Mouse (Mus musculus) bone marrow, adult 2 months (tissue): Measurements from ENCODE around the gene Spata7. TPM values are rescaled to one million over a fixed set of nuclear protein-coding genes. Genes with fewer than 3 reads are reported as not detected.
"Not testable (repeated sequence)": the region's sequence is repeated elsewhere in the genome, so short reads cannot be mapped to it uniquely, and the experiment has no call there.

ENCODE experiments used
- H3K27ac ChIP-seq: fragments of 200-500 bp; 2 replicates; pipeline ENCODE4 v1.5.1; 2012; ENCODE audit warnings: low read depth, mild to moderate bottlenecking, control low read depth, inconsistent platforms, low read length; ENCODE audit not compliant: control insufficient read depth, poor library complexity, insufficient read depth
- H3K4me1 ChIP-seq: fragments of 200-500 bp; 2 replicates; pipeline ENCODE4 v1.6.1; 2011; ENCODE audit warnings: low read length; ENCODE audit not compliant: control insufficient read depth, insufficient read depth
- H3K4me3 ChIP-seq: fragments of 200-500 bp; replicated peaks from 2 replicates; pipeline ENCODE3; 2011; ENCODE audit warnings: mild to moderate bottlenecking, low read depth, low read length, control low read depth; ENCODE audit not compliant: control insufficient read depth
- CTCF ChIP-seq: fragments of 200-500 bp; IDR thresholded peaks from 2 replicates; pipeline ENCODE4 v1.5.1; 2011; ENCODE audit warnings: low read length, control low read depth; ENCODE audit not compliant: control insufficient read depth, insufficient read depth
- POLR2A ChIP-seq: fragments of 200-500 bp; IDR thresholded peaks from 2 replicates; pipeline ENCODE4 v1.6.1; 2011; ENCODE audit warnings: low read depth, mild to moderate bottlenecking, control low read depth, low read length, borderline replicate concordance; ENCODE audit not compliant: control insufficient read depth
- WGBS: fragments of 180-500 bp; shearing (Covaris S2); methylation state at CpG from one replicate; pipeline ENCODE4 v1.1.7; 2018; 5-methylcytosine and 5-hydroxymethylcytosine counted together
- polyA plus RNA-seq: library from polyadenylated mRNA; stranded (reverse); fragments of >200 nt; gene quantifications from 2 replicates; pipeline ENCODE4 v1.2.4, GENCODE M21; 2011; ENCODE audit warnings: low replicate concordance; ENCODE audit not compliant: missing spikeins, insufficient read depth, insufficient read length

Gene Spata7
- polyA plus RNA-seq, 1 experiment, result 1.6 TPM

DNA sequence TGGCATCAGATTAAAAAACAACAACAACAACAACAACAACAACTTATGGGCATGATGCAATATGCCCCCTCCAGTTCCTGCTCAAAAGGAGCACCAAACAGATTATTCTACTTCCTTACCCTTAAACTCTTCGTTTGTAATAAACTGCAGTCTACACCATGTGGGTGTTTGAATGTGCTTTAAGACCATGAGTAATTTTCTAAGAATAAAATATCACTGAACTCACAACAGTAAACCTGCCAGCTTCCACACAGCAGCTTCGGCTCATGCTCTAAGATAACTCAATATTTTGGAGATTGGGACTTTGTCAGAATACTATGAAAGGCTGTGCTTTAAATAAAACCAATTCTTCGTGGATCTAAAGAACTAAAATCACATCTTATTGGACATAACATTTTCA lies 17.6 kb upstream of the Spata7 start:
- TF ChIP-seq CTCF, result no peak
- TF ChIP-seq POLR2A, result no peak

DNA sequence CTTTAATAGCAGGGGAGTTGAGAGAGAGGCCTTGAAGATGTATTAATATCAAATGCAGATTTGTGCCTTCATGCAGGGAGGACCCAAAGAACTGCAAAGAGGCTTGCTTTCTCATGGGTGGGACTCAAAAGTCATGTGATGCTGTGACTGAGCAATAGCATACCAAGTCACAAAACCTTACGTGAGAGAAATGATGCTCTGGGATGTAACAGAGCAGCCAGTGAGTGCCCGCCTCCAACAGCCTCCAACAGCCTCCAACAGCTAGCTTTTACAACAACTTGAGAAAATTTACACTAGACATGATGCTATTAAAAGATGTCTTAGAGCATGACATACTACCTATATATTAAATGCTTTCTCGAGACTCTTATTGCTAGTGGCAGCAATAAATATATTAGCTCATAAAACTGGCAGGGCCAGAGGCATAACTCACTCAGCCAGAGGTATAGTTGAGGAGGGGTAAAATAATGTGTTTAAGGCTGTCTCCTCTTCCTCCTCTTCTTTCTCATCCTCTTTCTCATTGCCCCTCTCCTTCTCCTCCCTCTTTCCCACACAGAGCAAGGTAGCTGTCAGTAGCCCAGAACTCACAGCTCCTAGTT lies 12.9 kb upstream of the Spata7 start:
- 68% methylated on average over 3 of the region's 3 CpGs for WGBS
- H3K27ac ChIP-seq, result no peak overlapping the region
- TF ChIP-seq CTCF (no peak), POLR2A (no peak)
- no peak overlapping the region for H3K4me3 ChIP-seq
- H3K4me1 ChIP-seq, result no peaks in the 10 kb centered on the region

More for the DNA sequence above, 17.6 kb upstream of the Spata7 start:
- WGBS, result 59% methylated on average over 3 of the region's 3 CpGs
- no peak overlapping the region for H3K4me3 ChIP-seq
- H3K4me1 ChIP-seq, result no peaks in the 10 kb centered on the region; the same call in 1 of the 2 replicates
- H3K27ac ChIP-seq, result no peak overlapping the region

DNA sequence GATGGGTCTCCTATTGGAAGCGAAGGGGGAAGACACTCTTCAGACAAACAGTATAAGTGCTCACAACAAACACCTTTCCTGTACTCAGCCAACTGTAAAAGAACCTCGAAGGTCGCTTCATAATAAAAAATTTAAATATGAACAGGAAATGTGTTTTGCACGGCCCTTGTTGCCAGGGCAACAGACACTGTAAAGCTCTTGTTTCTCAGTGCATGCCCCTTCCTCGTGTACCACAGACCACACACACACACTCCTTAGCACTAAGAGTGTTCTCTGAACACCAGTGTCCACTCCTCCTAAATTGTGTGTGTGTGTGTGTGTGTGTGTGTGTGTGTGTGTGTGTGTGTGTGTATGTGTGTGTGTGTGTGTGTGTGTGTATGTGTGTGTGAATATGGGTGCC lies 12.2 kb upstream of the Spata7 start:
- H3K4me3 ChIP-seq, result no peak overlapping the region
- WGBS, result 20% methylated on average over 5 of the region's 5 CpGs
- no peaks in the 10 kb centered on the region for H3K4me1 ChIP-seq
- no peak overlapping the region for H3K27ac ChIP-seq
- TF ChIP-seq CTCF (no peak), POLR2A (no peak)

DNA sequence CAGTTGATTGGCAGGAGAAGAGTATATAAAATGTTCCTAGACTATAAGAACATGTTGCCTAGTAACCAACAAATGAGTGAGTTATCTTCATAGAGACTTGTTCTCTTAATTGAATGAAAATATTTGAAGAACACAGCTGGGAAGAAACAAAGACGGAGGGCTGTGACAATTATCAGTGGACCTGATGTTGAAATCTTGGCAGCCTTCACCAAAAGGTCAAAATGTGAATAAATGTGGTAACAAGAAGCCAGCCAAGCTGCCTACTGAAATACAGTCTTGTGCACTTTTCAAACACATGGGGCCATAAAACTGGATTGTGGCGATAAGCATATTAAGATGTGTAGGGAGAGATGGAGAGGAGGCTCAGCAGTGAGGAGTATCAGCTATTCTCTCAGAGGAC lies 8.5 kb upstream of the Spata7 start:
- WGBS, result 75% methylated on average over 2 of the region's 2 CpGs

DNA sequence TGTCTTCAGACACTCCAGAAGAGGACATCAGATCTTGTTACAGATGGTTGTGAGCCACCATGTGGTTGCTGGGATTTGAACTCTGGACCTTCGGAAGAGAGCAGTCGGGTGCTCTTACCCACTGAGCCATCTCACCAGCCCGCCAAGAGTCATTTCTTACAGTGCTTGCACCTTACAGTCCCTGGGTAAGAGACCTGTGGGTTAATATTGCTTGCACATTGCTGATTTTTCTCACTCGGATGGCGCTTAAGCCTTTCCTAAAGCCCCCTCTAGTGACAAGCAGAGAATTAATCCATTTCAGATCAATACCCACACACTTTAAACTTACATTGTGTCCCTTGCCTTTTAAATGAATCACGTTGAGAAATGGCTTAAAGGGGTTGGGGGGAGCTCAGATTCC lies 7.0 kb upstream of the Spata7 start:
- not testable (repeated sequence) for H3K4me3 ChIP-seq, H3K27ac ChIP-seq, H3K4me1 ChIP-seq
- WGBS, result 38% methylated on average over 6 of the region's 6 CpGs

More for the DNA sequence above, 8.5 kb upstream of the Spata7 start:
- Histone ChIP-seq H3K4me3 (no peak overlapping the region), H3K27ac (no peak overlapping the region), H3K4me1 (no peaks in the 10 kb centered on the region)
- TF ChIP-seq CTCF (no peak), POLR2A (no peak)

DNA sequence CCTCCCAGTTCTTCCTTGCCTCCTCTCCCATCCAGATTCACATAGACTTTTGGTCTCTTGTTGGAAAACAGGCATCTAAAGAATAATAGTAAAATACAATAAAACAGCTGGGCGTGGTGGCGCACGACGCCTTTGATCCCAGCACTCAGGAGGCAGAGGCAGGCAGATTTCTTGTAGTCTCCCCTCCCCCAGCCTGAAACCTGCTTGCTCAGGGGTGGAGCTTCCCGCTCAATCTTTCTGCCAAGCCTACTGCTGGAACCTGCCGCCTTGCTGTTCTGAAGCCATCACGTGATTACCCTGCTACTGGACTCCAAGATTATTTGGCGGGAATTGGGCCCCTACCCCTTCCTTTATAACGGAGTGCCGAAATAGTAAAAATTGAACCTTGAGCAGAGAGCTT lies 4.7 kb upstream of the Spata7 start:
- H3K4me3 ChIP-seq, H3K4me1 ChIP-seq, H3K27ac ChIP-seq: not testable (repeated sequence)
- 87% methylated on average over 10 of the region's 10 CpGs for WGBS

DNA sequence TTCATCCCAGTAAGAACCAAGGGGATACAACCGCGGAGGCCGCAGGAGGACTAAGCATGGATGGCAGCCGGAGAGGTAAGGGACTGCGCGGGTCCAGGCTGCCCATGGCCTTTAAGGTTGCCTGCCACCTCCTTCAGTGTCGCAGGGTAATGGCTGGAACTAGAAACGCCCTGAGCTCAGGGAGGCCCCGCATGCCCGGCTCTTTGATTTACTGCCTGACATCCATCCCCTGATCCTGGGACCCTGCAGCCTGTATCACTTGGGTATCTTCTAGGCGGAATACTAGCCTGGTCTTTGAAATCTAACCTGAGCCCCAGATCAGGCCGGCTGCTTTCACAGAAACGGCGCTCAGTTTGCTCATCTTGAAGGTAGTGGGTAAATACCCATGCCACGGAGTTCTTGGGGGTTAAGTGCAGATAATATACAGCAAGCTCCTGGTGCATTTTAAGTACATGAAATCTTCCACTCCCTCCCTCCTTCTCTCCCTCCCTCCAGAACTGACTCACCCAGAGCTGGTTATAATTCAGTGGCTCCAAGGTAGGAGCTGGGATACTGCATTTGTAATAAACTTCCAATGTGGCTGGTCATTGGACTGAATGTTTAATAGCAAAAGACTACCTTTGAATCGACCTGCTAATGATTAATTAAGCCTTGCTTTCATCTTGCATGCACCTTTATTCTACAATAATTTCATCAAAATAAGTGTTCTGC lies 458 bp downstream of the Spata7 start:
- peak overlapping the region; percentile 84 for H3K4me3 ChIP-seq
- TF ChIP-seq CTCF (no peak), POLR2A (no peak)
- 3% methylated on average over 16 of the region's 16 CpGs for WGBS
- H3K27ac ChIP-seq, result no peak overlapping the region
- H3K4me1 ChIP-seq, result no peaks in the 10 kb centered on the region

DNA sequence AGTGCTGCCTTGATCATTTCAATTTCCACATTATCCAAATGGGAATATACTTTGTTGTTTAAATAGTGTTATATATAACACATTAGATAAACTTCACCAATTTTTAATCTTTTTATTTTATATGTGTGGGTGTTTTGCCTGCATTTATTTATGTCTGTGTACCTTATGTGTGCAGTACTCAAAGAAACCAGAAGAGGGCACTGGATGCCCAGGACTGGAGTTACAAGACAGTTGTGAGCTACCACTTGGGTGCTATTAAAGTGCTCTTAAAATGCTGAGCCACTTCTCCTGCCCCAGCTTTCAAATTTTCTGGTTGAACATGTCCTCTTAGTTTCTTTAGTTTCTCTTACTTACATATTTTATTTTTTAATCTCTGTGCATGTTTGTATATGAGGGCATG lies 16.9 kb downstream of the Spata7 start:
- no peak for TF ChIP-seq CTCF
- no peak for TF ChIP-seq POLR2A
- no peak overlapping the region for H3K27ac ChIP-seq
- no peaks in the 10 kb centered on the region for H3K4me1 ChIP-seq
- H3K4me3 ChIP-seq, result no peak overlapping the region

DNA sequence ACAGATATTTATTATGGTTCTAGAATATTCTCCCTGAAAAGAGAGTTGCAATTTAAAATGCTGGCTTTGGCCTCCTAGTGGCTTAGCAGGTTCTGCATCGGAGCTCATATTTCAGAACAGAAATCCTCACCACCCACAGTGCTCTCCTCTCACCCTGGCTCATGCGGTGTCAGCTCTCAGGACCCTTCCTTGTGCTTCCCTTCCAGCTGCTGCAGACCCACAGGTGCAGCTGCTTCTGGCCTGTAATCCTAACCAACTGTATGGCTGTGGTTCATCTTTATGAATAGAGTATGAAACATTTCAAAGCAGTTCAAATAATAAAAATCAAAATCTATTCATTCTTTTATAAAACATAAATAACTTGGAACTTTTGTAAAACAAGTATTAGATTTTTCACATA lies 28.9 kb downstream of the Spata7 start:
- 82% methylated on average over 2 of the region's 2 CpGs for WGBS
- TF ChIP-seq CTCF (no peak), POLR2A (no peak)
- Histone ChIP-seq H3K27ac (no peak overlapping the region), H3K4me1 (no peaks in the 10 kb centered on the region), H3K4me3 (no peak overlapping the region)
